Mouse (Mus musculus): ENCODE measurements at regions not wholly inside any gene's neighbourhood (a gene's known extent, or its start where the extent isn't known, plus 50 kb on each side); places are given as distances from the start of the nearest gene placed in this dataset.

DNA sequence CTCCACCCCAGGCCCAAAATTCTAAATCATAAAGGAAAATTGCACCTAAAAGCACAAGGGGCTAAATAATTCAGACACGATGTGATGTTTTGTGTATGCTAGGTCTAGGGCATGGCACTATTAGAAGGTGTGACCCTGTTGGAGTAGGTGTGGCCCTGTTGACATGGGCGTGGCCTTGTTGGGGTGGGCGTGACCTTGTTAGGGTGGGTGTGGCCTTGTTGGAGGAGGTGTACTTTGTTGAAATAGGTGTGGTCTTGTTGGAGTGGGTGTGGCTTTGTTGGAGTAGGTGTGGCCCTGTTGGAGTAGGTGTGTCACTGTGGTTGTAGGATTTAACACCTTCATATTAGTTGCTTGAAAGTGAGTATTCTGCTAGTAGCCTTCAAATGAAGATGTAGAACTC, 114.1 kb downstream of the Cryba4 start:
- TF ChIP-seq POLR2A (IDR thresholded peaks at IDR 0.05; ENCODE audit: low read depth, low read length) (no peak), CTCF (conservative IDR thresholded peaks at IDR 0.05; ENCODE audit: insufficient read depth, insufficient read length, low read depth, low read length) (no peak)

Measured in kidney, adult 2 months (tissue).